ENCODE assay signal across 9 mouse cellular contexts in genomic region chr11:4220443-4221400, GRCm38 (mm10). TPM values are rescaled to one million over a fixed set of nuclear protein-coding genes. Genes with fewer than 3 reads are reported as not detected.
A peak's percentile ranks its signal among the peaks of the same experiment; 100 is the strongest.
DNase-seq lines count a peak whose midpoint lies in the region; ATAC-seq and TF ChIP-seq lines count a peak whose summit lies in the region.
"Had no signal": no experiment of that assay in that cellular context is flagged by ENCODE, and none has a peak within 500 bp of the region (broad histone marks: within the 10 kb centered on the region; RNA-seq: fewer than 3 reads in every experiment).

No protein-coding gene starts in this region.

- H3K4me1 ChIP-seq in G1E (ENCODE audit: insufficient read depth, low read depth, low read length): peaks cover 88% of the 10 kb centered on the region
- H3K4me1 ChIP-seq in lung, adult 2 months (ENCODE audit: control insufficient read depth, insufficient read depth, low read length): peaks cover 20% of the 10 kb centered on the region

- intact Hi-C loops in gastrocnemius, adult 2 months (cut with DNase I): loop anchor here (1.0 to 2.0 kb wide), 2 partner anchors 38 to 204 kb away; no protein-coding TSS in a partner anchor

- WGBS in lung, adult 2 months: 60% methylated on average over 28 of the region's 28 CpGs

- peak; percentile 25; the same call in 1 of the 2 replicates for ATAC-seq in G1E (ENCODE audit: extremely low read depth, insufficient number of reproducible peaks, low FRiP score, poor library complexity, severe bottlenecking)

- H3K36me3 ChIP-seq in G1E (replicated peaks): peaks cover 33% of the 10 kb centered on the region
- H3K36me3 ChIP-seq: hindbrain, embryonic 15.5 days had no signal

- no peak for TF ChIP-seq POLR2A in lung, adult 2 months (IDR thresholded peaks at IDR 0.05; ENCODE audit: borderline replicate concordance, extremely low read depth, low read depth, low read length)

- DNase-seq in CD4-positive helper T cell, adult 2 months (ENCODE audit: low read depth, low spot score): peak; percentile 81
- DNase-seq in G1E (ENCODE audit: low spot score): peak; percentile 74
- peak; percentile 74 for DNase-seq in cerebellum, adult 11 months
- DNase-seq in gastrocnemius, adult 2 months: peak; percentile 87
- peak; percentile 82 for DNase-seq in kidney, postnatal 14 days
- DNase-seq in lung, adult 2 months: peak; percentile 81
- peak; percentile 75 for DNase-seq in right cerebral cortex, postnatal 14 days
- DNase-seq in urinary bladder, postnatal 4 days (ENCODE audit: low spot score in 2 of 2): peak; percentile 63 to 80

- H3K9me3 ChIP-seq in G1E (replicated peaks): no peaks in the 10 kb centered on the region
- H3K9me3 ChIP-seq: hindbrain, embryonic 15.5 days had no signal

- peak; percentile 94 for TF ChIP-seq CTCF in G1E (IDR thresholded peaks at IDR 0.05; ENCODE audit: low read depth, low read length)
- TF ChIP-seq CTCF in gastrocnemius, adult 2 months (IDR thresholded peaks at IDR 0.05): peak; percentile 94
- peak; percentile 91 for TF ChIP-seq CTCF in lung, adult 2 months (IDR thresholded peaks at IDR 0.05; ENCODE audit: insufficient read depth, low read length)

- H3K27me3 ChIP-seq in G1E (ENCODE audit: insufficient read depth, low read length): peaks cover 2% of the 10 kb centered on the region; the same call in 1 of the 2 replicates

- no peak overlapping the region; the same call in 1 of the 2 replicates for H3K4me3 ChIP-seq in G1E (ENCODE audit: low read depth, low read length)
- no peak overlapping the region for H3K4me3 ChIP-seq in gastrocnemius, adult 2 months
- no peak overlapping the region for H3K4me3 ChIP-seq in lung, adult 2 months (replicated peaks; ENCODE audit: extremely low read depth, low read depth, low read length)
- H3K4me3 ChIP-seq: hindbrain, embryonic 15.5 days had no signal

- peak overlapping the region; percentile 85; the same call in 1 of the 2 replicates for H3K27ac ChIP-seq in gastrocnemius, adult 2 months
- H3K27ac ChIP-seq: hindbrain, embryonic 15.5 days had no signal

RNA-seq across cellular contexts. Expression of gene Castor1, which starts 2.7 kb away (rescaled TPM):
- total RNA-seq in G1E (2014; fragmentation: Nextera tagmentation): 8.4 and 9.0 TPM in 2 replicates
- total RNA-seq in G1E (2017): 8.2 and 10.7 TPM in 2 replicates
- polyA plus RNA-seq in G1E (2012): 2.9 and 4.5 TPM in 2 replicates
- 1 to 10 TPM; 2.0 to 2.6 TPM for total RNA-seq in gastrocnemius, adult 2 months (2021)
- polyA plus RNA-seq in lung, adult 2 months (2012; rRNA removed): 23.3 and 26.2 TPM in 2 replicates

RNA-seq across cellular contexts. Expression of gene Osm, which starts 15.5 kb away (rescaled TPM):
- total RNA-seq in G1E (2014; fragmentation: Nextera tagmentation) (7.2 and 8.0 TPM in 2 replicates), G1E (2017) (8.3 and 10.3 TPM in 2 replicates)
- 4.0 and 4.5 TPM in 2 replicates for polyA plus RNA-seq in G1E (2012)
- not detected for total RNA-seq in gastrocnemius, adult 2 months (2021)
- polyA plus RNA-seq in lung, adult 2 months (2012; rRNA removed): 1.0 and 1.3 TPM in 2 replicates
- polyA plus RNA-seq: hindbrain, embryonic 15.5 days had no signal

RNA-seq across cellular contexts. Expression of gene Tbc1d10a, which starts 34.1 kb away (rescaled TPM):
- 2.2 and 5.0 TPM in 2 replicates for total RNA-seq in G1E (2014; fragmentation: Nextera tagmentation)
- 20.8 and 25.4 TPM in 2 replicates for total RNA-seq in G1E (2017)
- 24.1 and 28.3 TPM in 2 replicates for polyA plus RNA-seq in G1E (2012)
- 1 to 10 TPM; 3.1 to 5.2 TPM for total RNA-seq in gastrocnemius, adult 2 months (2021)
- polyA plus RNA-seq in lung, adult 2 months (2012; rRNA removed): 72.8 and 78.3 TPM in 2 replicates

RNA-seq across cellular contexts. Expression of gene Lif, which starts 36.6 kb away (rescaled TPM):
- total RNA-seq in G1E (2014; fragmentation: Nextera tagmentation) (0.75 TPM in 1 of 2 replicates, not detected in the other), G1E (2017) (1.0 and 1.2 TPM in 2 replicates)
- polyA plus RNA-seq in G1E (2012): 0.02 and 0.12 TPM in 2 replicates
- under 1 TPM; 0.17 to 0.23 TPM for total RNA-seq in gastrocnemius, adult 2 months (2021)
- polyA plus RNA-seq in lung, adult 2 months (2012; rRNA removed): 3.5 and 4.9 TPM in 2 replicates

Comparison
In these comparisons a context has a peak if more than half of its experiments do, and no peak if none do; other contexts are left out.
1. RNA of gene Osm, which starts 15.5 kb away (total RNA-seq): 7.2 to 10.3 TPM in G1E; not detected in gastrocnemius, adult 2 months; every median in the first group is over 4 times any median in the second.
2. Peak in every context shown above with its lines, with median percentiles within 50 percentile points of each other: DNase-seq and CTCF ChIP-seq.